Mouse (Mus musculus) mesoderm, embryonic 11.5 days (tissue): Measurements from ENCODE around the gene Fbxl13.
A peak's percentile ranks its signal among the peaks of the same experiment; 100 is the strongest.

Source experiments
- DNase-seq: peaks from one replicate; pipeline ENCODE4 v3.0.0-alpha.2; 2012; ENCODE audit warnings: low read depth, low spot score

Fbxl13 gene

GRCm38 (mm10) chr5:21575210-21575550, 70.3 kb downstream of the Fbxl13 start:
- DNase-seq: no peak

GRCm38 (mm10) chr5:21574386-21575209, 70.8 kb downstream of the Fbxl13 start:
- no peak for DNase-seq

- DNase-seq: no peak
Observed at GRCm38 (mm10) chr5:21572764-21573416, 72.5 kb downstream of the Fbxl13 start.

GRCm38 (mm10) chr5:21567784-21568183, 77.7 kb downstream of the Fbxl13 start:
- DNase-seq: no peak

- no peak for DNase-seq
Observed at GRCm38 (mm10) chr5:21565392-21566065, 79.9 kb downstream of the Fbxl13 start.

GRCm38 (mm10) chr5:21563936-21564335, 81.5 kb downstream of the Fbxl13 start:
- no peak for DNase-seq

GRCm38 (mm10) chr5:21556502-21556901, 88.9 kb downstream of the Fbxl13 start:
- no peak for DNase-seq

- no peak for DNase-seq
Observed at GRCm38 (mm10) chr5:21554732-21555131, 90.7 kb downstream of the Fbxl13 start.

GRCm38 (mm10) chr5:21553685-21554084, 91.7 kb downstream of the Fbxl13 start:
- no peak for DNase-seq

- DNase-seq: no peak
Observed at GRCm38 (mm10) chr5:21547005-21547404, 98.4 kb downstream of the Fbxl13 start.

- DNase-seq: no peak
Observed at GRCm38 (mm10) chr5:21545786-21546185, 99.6 kb downstream of the Fbxl13 start.

GRCm38 (mm10) chr5:21545227-21545626, 100.2 kb downstream of the Fbxl13 start:
- DNase-seq: no peak

GRCm38 (mm10) chr5:21544821-21545220, 100.6 kb downstream of the Fbxl13 start:
- peak; percentile 31 for DNase-seq

GRCm38 (mm10) chr5:21543409-21544201, 101.8 kb downstream of the Fbxl13 start, which contains the start of gene Lrrc17:
TSS of gene Lrrc17 (plus strand) at chr5:21543559.
- peak; percentile 73 for DNase-seq

- DNase-seq: no peak
Observed at GRCm38 (mm10) chr5:21542226-21542625, 103.2 kb downstream of the Fbxl13 start.

GRCm38 (mm10) chr5:21532921-21533320, 112.5 kb downstream of the Fbxl13 start:
- DNase-seq: no peak

- DNase-seq: no peak
Observed at GRCm38 (mm10) chr5:21532126-21532525, 113.3 kb downstream of the Fbxl13 start.

GRCm38 (mm10) chr5:21529110-21529720, 116.2 kb downstream of the Fbxl13 start:
- DNase-seq: no peak

GRCm38 (mm10) chr5:21528068-21528842, 117.2 kb downstream of the Fbxl13 start:
- DNase-seq: peak; percentile 29

GRCm38 (mm10) chr5:21527488-21527911, 117.9 kb downstream of the Fbxl13 start:
- no peak for DNase-seq
